Mouse (Mus musculus): Measurements from ENCODE around the gene Med24.

- no peak for TF ChIP-seq CTCF (IDR thresholded peaks at IDR 0.05; ENCODE audit: control insufficient read depth, insufficient read depth, insufficient read length)
- TF ChIP-seq CEBPB (IDR thresholded peaks at IDR 0.05; ENCODE audit: low read depth) = no peak
- no peak for TF ChIP-seq MAX (IDR thresholded peaks at IDR 0.05)
- TF ChIP-seq USF1 (IDR thresholded peaks at IDR 0.05; ENCODE audit: low read depth) = no peak
Measured at GRCm38 (mm10) chr11:98682811-98683210, 46.4 kb downstream of the Med24 start.

Data from C2C12 (cell line).